In the genomic region with DNA sequence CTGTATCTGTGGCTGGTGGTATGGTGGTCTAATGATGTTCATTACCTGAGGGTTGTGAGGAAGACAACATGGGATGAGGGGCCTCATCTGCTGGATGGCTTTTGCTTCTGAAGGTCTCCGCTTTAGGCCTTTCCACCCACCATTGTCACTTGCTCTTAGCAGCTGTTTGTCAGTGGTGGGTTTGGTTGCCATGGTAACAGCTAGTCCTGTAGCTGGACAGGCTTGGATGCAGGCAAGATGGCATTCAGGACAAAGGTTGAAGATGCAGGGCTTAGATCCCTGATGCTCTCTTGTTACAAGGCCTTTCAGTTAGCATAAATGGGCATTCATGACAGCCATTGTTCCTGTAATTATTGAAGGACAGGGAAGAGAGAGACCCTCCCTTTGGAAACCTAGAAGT, we compare ENCODE assay signal across 7 mouse cellular contexts. TPM values are rescaled to one million over a fixed set of nuclear protein-coding genes. Genes with fewer than 3 reads are reported as not detected.
DNase-seq lines count a peak whose midpoint lies in the region; ATAC-seq lines count a peak whose summit lies in the region.

A gene (plus strand): TSS at position 209 of the 400 bp plus-strand sequence.

- no peak within 1 kb of the TSS for H3K9ac ChIP-seq in forebrain, embryonic 16.5 days (replicated peaks; ENCODE audit: low read depth, low read length)
- no peak within 1 kb of the TSS for H3K9ac ChIP-seq in hindbrain, embryonic 12.5 days
- no peak within 1 kb of the TSS for H3K9ac ChIP-seq in liver, embryonic 16.5 days (ENCODE audit: low read depth, low read length)

- WGBS in forebrain, embryonic 16.5 days: 24% methylated on average over 1 of the region's 1 CpGs
- 35% methylated on average over 1 of the region's 1 CpGs for WGBS in hindbrain, embryonic 12.5 days
- WGBS in liver, embryonic 16.5 days (ENCODE audit: insufficient replicate concordance): 77% methylated on average over 1 of the region's 1 CpGs

- no peaks in the 10 kb centered on the region; the same call in 1 of the 2 replicates for H3K36me3 ChIP-seq in forebrain, embryonic 16.5 days (ENCODE audit: control insufficient read depth, insufficient read depth)
- H3K36me3 ChIP-seq in hindbrain, embryonic 12.5 days: 0 out of 2 replicates have a peak, but pooled peaks cover under 1% of the 10 kb centered on the region
- H3K36me3 ChIP-seq in liver, embryonic 16.5 days (ENCODE audit: control insufficient read depth, insufficient read depth): no peaks in the 10 kb centered on the region

- no peak within 1 kb of the TSS for H3K4me2 ChIP-seq in forebrain, embryonic 16.5 days (ENCODE audit: low read length)
- H3K4me2 ChIP-seq in hindbrain, embryonic 12.5 days (replicated peaks): no peak within 1 kb of the TSS
- no peak within 1 kb of the TSS for H3K4me2 ChIP-seq in liver, embryonic 16.5 days (ENCODE audit: low read depth, low read length)

- no peaks in the 10 kb centered on the region for H3K9me3 ChIP-seq in forebrain, embryonic 16.5 days (ENCODE audit: control insufficient read depth, low read length)
- no peaks in the 10 kb centered on the region for H3K9me3 ChIP-seq in hindbrain, embryonic 12.5 days (replicated peaks)
- H3K9me3 ChIP-seq in liver, embryonic 16.5 days (replicated peaks; ENCODE audit: control insufficient read depth, low read length): no peaks in the 10 kb centered on the region

- no peak for ATAC-seq in forebrain, embryonic 16.5 days
- ATAC-seq in hindbrain, embryonic 12.5 days (ENCODE audit: low FRiP score): peak; percentile 12; the same call in 1 of the 2 replicates
- ATAC-seq in liver, embryonic 16.5 days (ENCODE audit: low read depth): no peak

- no peaks in the 10 kb centered on the region for H3K27me3 ChIP-seq in forebrain, embryonic 16.5 days (replicated peaks; ENCODE audit: control insufficient read depth, insufficient read depth, low read length)
- H3K27me3 ChIP-seq in hindbrain, embryonic 12.5 days: peaks cover 8% of the 10 kb centered on the region; the same call in 1 of the 2 replicates
- peaks cover 24% of the 10 kb centered on the region for H3K27me3 ChIP-seq in liver, embryonic 16.5 days (ENCODE audit: control insufficient read depth, insufficient read depth, low read depth, low read length)

- DNase-seq in ES-CJ7 (ENCODE audit: low read depth, low spot score) (peak; percentile 50), adipocyte (ENCODE audit: low spot score) (no peak)
- no peak for DNase-seq in adrenal gland, adult 8-10 months
- DNase-seq in cerebellum, adult 11-12 months: no peak

- peak within 1 kb of the TSS; percentile 18; the same call in 1 of the 2 replicates for H3K27ac ChIP-seq in forebrain, embryonic 16.5 days (ENCODE audit: low read length)
- peak within 1 kb of the TSS; percentile 74 for H3K27ac ChIP-seq in hindbrain, embryonic 12.5 days
- H3K27ac ChIP-seq in liver, embryonic 16.5 days (ENCODE audit: low read length): peak within 1 kb of the TSS; percentile 59

- H3K4me1 ChIP-seq in forebrain, embryonic 16.5 days (replicated peaks; ENCODE audit: control insufficient read depth, insufficient read depth, low read length): peaks cover 15% of the 10 kb centered on the region
- H3K4me1 ChIP-seq in hindbrain, embryonic 12.5 days: peaks cover 38% of the 10 kb centered on the region
- H3K4me1 ChIP-seq in liver, embryonic 16.5 days (ENCODE audit: control insufficient read depth, low read depth, low read length): peaks cover 16% of the 10 kb centered on the region

- no peak within 1 kb of the TSS for H3K4me3 ChIP-seq in forebrain, embryonic 16.5 days (replicated peaks; ENCODE audit: low read length)
- no peak within 1 kb of the TSS for H3K4me3 ChIP-seq in hindbrain, embryonic 12.5 days
- no peak within 1 kb of the TSS for H3K4me3 ChIP-seq in liver, embryonic 16.5 days (ENCODE audit: low read depth, low read length)

RNA-seq across cellular contexts. Expression of the gene that starts here (rescaled TPM):
- total RNA-seq in adrenal gland, adult 8-10 months (2022): 10 to 100 TPM; 29.9 to 45.0 (median 33.7) TPM
- polyA plus RNA-seq in forebrain, embryonic 16.5 days (2015; fragmentation: Nextera tagmentation; extraction: Ambion mirVana): 37.6 and 41.3 TPM in 2 replicates
- polyA plus RNA-seq in hindbrain, embryonic 12.5 days (2016; fragmentation: Nextera tagmentation; extraction: Ambion mirVana): 59.3 and 63.8 TPM in 2 replicates
- 6.6 and 8.8 TPM in 2 replicates for polyA plus RNA-seq in liver, embryonic 16.5 days (2015; fragmentation: Nextera tagmentation; extraction: Ambion mirVana)

Comparison
In these comparisons a context has a peak if more than half of its experiments do, and no peak if none do; other contexts are left out.
1. H3K27ac ChIP-seq: peak in every context shown above with its lines; median percentile 74 in hindbrain, embryonic 12.5 days; 59 in liver, embryonic 16.5 days; 18 in forebrain, embryonic 16.5 days.